Mouse (Mus musculus): ENCODE results near the gene Galp. TPM values are rescaled to one million over a fixed set of nuclear protein-coding genes. Genes with fewer than 3 reads are reported as not detected.
"Not testable (repeated sequence)": the region's sequence is repeated elsewhere in the genome, so short reads cannot be mapped to it uniquely, and the experiment has no call there.

Gene Galp
- total RNA-seq, 2 experiments from 2014 or later: not detected

DNA sequence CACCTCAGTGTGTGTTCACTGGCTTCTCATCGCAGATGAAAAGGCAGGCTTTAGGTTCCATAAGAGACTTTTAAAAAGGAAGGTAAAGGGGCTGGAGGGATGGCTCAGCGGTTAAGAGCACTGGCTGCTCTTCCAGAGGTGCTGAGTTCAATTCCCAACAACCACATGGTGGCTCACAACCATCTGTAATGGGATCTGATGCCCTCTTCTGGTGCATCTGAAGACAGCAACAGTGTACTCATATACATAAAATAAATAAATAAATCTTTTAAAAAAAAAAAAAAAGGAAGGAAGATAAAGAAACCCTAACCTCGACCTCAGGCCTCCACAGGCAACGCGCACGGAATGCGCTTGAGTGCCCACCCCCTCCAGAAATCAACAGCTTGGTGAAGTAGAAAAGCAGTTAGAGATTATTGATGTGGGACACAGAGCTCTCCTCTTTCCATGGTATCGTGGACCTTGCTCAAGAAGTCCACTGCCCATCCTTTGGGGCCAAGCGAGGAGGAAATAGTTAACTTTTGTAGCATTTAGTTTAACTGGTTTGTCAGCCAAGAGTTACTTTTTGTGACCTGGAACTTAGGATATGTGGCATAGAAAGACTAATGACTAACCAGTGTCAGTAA lies 22.4 kb upstream of the Galp start:
- DNase-seq (ENCODE audit: low spot score in 2 of 2): not testable (repeated sequence)

DNA sequence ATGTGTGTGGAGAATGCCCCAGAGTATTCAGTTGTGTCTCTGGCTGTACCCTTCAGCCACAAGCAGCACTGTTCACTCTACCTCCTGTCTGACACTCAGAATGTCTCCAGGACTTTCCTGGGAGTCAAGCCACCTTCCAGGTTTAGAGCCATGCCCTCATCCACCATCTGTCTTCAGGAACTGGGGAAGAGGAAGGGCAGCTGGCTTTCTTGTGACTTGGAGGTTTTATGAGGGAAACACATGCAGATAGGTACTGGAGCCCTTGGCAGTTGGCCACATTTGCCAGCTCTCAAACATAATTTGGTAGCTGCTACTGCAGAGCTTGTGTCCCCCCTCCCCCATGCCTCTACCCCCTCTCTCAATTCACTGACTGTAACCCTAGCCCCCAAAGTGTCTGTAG lies 17.9 kb upstream of the Galp start:
- DNase-seq (ENCODE audit: low spot score in 2 of 2): no peak

DNA sequence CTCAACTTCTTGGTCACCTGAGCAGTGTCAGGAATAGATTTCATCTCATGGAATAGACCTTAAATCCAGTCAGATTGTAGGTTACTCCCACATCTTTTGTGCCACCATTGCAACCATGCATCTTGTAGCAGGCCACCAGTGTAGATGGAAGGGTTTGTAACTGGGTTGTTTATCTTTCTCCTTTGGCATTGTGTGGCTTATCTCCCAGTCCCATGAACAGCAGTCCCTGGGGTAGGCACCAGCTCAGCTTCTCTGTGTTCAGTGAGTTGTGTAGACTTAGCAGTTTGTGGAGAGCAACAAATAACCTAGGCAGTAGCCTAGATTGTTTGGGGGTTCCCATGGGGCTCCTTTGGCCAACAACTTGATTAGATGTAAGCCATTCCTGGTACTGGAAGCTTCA lies 14.0 kb upstream of the Galp start:
- DNase-seq (ENCODE audit: low spot score in 2 of 2): no peak

DNA sequence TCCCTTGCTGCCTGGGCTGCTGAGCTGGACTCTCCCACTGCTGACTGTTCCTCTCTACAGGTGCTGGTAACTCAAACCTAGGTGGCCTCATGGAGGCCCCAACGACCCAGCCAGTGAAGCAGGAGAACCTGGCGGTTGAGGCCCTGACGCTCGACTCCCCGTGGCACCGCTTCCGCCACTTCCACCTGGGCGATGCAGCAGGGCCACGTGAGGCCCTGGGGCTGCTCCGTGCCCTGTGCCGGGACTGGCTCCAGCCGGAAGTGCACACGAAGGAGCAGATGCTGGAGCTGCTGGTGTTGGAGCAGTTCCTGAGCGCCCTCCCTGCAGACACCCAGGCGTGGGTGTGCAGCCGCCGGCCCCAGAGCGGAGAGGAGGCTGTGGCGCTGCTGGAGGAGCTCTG lies 13.1 kb upstream of the Galp start:
- no peak for DNase-seq (ENCODE audit: low spot score in 2 of 2)

DNA sequence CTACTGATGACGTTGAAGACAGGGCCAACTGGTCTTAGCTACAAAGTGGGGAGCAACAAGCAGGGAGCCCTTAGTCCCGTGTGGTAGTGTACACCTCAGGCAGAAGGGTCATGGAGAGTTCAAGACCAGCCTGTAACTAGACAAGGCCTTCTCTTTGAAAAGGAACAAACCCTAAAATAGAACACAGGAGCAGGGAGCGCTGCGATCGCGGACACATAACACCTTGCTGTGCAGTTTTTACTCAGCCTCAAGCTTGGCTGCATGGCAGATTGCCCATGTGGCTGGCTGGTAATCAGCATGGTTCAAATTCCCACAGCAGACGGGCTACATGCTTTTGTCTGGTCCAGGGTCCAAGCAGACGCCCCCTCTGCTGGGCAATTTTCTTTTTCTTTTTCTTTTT lies 12.4 kb upstream of the Galp start:
- peak in 1 of 2 experiments; percentile 21 for DNase-seq (ENCODE audit: low spot score in 2 of 2)

DNA sequence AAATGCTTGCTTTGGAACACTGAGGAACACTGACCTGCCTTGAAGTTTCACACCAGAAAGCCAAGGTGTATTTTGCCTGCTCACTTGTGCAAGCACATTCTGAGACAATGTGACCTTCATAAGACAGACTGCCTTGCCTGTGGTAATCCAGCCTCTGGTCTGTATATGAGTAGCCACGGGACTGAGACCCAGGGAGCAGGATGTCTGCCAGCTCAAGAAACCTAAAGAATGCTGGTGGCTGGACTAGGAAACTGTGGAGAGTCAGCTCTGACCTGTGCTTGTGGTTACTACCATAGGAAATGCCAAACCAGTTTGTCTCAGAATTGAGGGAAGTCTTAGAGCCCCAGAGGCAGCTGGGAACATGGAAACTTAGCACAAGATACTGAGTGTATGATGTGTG lies 11.5 kb upstream of the Galp start:
- no peak for DNase-seq (ENCODE audit: low spot score in 2 of 2)

DNA sequence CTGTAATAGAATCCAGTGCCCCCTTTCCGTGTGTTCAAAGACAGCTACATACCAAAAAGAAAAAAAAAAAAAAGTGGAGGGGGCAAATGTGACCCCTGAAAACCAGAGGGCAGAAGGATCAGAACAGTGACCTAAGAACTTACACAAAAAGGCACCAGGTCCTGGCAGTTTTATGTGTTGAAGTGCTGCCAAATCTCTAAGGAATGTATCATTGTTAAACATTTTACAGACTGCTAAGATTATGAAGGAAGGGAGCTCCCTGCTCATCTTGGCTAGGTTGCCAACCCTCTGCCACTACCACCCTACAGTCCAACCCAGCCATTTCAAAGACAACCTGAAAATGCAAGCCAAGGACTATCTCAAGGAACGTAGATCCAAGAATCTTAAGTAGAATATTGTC lies 10.7 kb upstream of the Galp start:
- no peak for DNase-seq (ENCODE audit: low spot score in 2 of 2)

DNA sequence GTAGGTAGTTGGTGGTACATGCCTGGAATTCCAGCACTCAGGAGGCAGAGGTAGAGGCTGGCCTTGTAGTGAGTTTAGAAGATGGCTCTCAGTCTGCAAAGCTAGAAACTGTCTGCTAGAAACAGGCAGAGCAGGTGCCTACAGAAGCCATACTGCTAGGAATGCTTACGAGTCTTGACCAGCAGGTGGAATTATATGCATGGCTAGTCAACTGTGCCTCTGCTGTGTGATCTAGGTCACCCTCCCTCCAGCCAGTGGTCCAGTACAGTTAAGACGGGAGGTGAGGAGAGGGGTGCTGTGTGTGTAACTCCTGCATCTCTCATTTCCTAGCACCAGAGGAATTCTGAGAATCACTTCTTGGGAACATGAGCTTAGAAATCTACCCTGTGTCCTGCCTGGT lies 10.1 kb upstream of the Galp start:
- DNase-seq (ENCODE audit: low spot score in 2 of 2): no peak

DNA sequence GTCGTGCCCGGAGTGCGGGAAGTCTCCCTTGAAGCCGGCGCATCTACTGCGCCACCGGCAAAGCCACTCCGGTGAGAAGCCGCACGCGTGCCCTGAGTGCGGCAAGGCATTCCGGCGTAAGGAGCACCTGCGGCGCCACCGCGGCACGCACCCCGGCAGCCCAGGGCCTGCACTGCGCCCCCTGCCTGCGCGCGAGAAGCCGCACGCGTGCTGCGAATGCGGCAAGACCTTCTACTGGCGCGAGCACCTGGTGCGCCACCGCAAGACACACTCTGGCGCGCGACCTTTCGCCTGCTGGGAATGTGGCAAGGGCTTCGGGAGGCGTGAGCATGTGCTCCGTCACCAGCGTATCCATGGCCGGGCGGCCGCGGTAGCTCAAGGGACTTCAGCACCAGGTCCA lies 7.3 kb upstream of the Galp start:
- DNase-seq (ENCODE audit: low spot score in 2 of 2): no peak

DNA sequence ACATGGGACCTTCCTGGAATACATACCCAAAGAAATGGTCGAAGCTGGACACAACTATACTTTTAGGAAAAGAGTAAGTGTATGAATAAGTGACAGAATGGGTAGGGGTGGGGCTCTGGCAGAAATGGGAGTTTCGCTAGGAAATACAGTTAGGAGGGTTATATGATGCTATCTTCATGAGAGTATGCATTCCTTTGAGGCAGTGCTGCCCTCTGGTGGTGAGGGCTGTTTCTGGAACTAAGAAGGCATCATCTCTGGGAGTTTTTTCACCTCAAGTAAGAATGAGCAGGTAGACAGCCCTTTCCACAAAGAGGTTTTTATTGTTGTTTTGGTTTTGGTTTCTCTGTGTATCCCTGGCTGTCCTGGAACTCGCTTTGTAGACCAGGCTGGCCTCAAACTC lies 5.5 kb upstream of the Galp start:
- peak; percentile 52 to 76 for DNase-seq (ENCODE audit: low spot score in 2 of 2)

DNA sequence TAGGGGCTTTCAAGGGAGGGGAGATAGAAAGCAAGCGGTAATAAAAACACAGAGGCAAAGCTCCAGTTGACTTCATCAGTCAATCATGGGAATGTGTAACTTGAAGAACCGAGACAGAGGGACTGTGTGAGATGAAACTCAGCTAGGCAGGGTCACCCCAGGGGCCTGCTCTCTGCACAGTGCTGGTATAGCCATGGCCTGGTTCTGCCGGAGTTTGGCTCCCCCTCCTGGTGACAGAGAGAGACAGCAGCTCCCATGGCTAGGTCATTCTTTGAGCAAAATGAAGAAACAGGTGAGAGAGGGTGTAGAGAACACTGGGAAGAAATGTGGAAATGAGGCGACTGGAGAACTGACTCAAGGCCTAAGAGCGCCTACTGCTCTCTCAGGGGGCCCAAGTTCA lies 2.8 kb upstream of the Galp start:
- peak in 1 of 2 experiments; percentile 58 for DNase-seq (ENCODE audit: low spot score in 2 of 2)

DNA sequence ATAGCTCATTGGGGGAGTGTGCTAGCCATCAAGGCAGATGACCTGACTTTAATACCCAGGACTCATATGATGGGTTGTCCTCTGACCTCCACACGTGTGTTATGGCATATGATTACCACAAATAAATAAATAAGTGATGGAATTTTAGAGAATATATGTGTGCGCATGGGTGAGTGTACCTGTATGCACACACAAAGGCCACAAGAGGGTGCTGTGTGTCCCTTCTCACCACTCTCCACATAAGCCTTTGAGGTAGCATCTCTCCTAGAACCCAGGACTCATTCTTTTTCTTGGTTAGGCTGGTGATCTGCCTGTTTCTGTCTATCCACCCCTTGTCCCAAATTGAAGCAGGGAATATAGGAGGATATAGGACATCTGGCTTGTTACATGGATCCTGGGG lies 1.1 kb upstream of the Galp start:
- DNase-seq (ENCODE audit: low spot score in 2 of 2): no peak

DNA sequence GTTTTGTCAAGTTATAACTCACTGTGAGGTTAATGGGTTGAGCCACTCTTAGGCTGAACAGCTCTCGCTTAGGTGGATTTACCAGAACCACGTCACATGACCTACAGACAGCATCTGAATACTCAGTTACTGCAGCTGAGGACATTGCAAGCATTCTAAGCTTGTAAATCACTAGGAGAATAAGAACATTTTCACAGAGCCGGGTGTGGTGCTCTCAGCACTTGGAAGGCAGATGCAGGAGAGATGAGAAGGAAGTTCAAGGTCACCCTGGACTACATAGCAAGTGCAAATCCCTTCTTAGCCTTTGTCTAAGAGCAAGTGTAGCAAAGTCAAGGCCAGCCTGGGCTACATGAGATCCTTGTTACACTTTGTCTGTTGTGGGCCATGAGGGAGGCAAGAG lies 7.3 kb downstream of the Galp start:
- DNase-seq (ENCODE audit: low spot score in 2 of 2): no peak

DNA sequence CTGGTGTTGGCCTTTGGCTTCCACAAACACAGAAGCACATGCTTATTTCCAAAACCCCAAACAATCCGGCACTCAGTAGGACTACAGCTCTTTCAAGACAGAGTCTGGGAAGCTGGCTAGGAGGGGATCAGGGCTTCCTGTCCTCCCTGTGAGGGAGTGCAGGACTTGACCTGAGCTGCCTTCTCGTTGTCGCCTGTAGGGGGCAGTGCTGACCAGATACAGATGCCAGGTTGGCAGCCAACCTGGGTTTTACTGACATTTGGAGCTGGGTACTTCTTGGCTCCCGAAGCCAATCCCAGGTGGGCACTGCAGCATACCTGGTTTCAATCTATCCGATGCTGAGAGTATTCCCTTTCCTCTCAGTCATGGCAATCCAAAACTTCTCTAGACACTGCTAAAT lies 16.3 kb downstream of the Galp start:
- DNase-seq (ENCODE audit: low spot score in 2 of 2): no peak

DNA sequence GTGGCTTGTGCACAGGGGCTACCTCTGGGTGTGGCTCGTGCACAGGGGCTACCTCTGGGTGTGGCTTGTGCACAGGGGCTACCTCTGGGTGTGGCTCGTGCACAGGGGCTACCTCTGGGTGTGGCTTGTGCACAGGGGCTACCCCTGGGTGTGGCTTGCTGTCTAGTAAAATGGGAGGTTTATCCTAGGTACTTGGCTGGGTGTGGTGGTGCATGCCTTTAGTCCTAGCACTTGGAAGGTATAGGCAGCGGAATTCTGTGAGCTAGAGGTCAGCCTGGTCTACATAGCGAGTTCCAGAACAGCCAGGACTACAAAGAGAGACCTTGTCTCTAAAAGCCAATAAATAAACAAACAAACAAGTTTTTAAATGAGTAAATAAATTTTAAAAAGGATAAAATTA lies 17.8 kb downstream of the Galp start:
- not testable (repeated sequence) for DNase-seq (ENCODE audit: low spot score in 2 of 2)

DNA sequence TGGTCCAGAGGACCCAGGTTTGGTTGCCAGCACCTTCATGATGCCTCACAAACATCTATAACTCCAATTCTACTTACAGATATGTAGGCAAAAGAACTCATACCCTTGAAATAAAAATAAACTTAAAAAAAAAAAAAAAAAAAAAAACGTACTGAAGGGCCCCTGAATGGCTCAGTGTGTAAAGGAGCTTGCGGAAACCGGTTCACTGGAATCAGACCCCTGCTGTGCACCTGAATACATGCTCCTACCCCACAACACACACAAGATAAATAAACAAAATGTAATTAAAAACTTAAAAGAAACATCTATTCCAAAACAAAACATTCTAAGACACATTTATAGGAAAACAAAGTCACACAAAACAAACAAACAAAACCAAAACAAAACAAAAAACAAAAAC lies 23.3 kb downstream of the Galp start:
- no peak for DNase-seq (ENCODE audit: low spot score in 2 of 2)

DNA sequence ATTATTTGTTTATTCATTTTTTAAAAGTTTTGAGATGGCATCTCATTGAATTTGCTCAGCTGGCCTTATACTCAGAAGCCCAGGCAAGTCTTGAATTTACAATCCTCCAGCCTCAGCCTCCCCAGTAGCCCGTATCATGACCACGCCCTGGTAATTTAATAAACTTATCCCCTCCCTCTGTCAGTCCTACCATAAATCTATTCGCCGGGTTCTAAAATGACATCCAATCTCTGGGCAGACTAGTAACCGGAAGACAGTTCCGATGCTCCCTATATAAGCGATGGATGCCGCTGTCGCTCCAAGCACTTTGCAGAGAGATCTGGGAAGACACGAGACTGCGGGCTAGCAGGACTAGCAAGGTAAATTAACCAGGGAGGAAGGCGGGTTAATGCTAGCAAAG lies 25.1 kb downstream of the Galp start, which contains the start of gene Zscan5b:
Gene Zscan5b, plus strand, starts transcription at position 301 of the 400 bp plus-strand sequence.
- DNase-seq (ENCODE audit: low spot score in 2 of 2): no peak

DNA sequence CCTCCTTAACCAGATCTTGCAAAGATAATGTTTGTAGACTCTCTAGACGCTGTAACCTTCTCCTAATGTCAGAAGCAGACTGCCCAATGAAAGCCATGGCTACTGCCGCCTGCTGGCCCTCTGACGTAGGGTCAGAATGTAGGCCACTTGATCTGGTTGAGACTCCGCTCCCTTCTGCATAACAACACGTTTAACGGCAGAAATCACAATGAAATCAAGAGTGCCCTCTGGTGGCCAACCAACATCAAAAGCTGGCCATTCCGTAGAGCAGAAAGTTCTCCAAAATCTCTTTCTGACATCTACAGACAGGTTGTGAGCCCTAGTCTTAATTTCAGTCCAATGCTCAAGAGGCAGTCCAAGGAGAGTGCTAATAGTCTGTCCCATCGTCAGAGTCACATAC lies 31.6 kb downstream of the Galp start:
- not testable (repeated sequence) for DNase-seq (ENCODE audit: low spot score in 2 of 2)

DNA sequence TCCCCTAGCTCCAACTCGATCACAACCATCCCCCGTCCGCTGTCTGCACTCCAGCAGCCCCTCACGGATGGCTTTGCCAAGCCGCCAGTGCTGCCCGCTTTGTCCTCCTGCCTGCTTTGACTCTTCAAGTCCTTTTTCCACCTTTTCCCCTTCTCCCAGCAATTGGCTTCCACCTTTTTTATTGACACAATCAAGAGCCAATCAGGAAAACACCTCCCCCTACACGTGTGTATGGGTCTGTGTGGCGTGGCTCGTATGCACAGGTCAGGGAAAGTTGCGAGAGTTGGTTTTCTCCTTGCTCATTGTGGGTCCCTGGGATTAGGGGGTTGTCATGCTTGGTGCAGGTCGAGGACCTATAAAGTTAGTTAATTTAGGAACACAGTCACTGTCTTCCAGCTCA lies 42.9 kb downstream of the Galp start:
- DNase-seq (ENCODE audit: low spot score in 2 of 2): no peak

DNA sequence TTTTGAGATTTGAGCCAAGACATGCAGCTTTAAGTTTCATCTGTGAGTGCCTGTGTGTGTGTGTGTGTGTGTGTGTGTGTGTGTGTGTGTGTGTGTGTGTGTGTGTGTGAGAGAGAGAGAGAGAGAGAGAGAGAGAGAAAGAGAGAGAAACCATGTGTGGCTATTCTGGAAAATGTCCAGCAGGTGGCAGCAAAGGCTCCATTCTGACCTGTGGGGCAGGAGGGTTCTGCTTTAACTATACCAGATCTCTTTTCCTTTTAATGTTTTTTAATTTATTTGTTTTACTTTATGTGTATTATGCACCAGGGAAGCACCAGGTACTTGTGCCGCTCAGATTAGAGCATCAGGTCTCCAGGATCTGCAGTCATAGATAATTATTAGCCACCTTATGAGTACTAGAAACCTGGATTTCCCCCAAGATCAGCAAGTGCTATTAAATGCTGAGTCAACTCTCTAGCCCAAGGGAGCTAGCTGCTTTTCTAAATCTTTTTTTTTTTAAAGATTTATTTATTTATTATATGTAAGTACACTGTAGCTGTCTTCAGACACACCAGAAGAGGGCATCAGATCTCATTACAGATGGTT lies 44.0 kb downstream of the Galp start:
- peak; percentile 26 to 37 for DNase-seq (ENCODE audit: low spot score in 2 of 2)

DNA sequence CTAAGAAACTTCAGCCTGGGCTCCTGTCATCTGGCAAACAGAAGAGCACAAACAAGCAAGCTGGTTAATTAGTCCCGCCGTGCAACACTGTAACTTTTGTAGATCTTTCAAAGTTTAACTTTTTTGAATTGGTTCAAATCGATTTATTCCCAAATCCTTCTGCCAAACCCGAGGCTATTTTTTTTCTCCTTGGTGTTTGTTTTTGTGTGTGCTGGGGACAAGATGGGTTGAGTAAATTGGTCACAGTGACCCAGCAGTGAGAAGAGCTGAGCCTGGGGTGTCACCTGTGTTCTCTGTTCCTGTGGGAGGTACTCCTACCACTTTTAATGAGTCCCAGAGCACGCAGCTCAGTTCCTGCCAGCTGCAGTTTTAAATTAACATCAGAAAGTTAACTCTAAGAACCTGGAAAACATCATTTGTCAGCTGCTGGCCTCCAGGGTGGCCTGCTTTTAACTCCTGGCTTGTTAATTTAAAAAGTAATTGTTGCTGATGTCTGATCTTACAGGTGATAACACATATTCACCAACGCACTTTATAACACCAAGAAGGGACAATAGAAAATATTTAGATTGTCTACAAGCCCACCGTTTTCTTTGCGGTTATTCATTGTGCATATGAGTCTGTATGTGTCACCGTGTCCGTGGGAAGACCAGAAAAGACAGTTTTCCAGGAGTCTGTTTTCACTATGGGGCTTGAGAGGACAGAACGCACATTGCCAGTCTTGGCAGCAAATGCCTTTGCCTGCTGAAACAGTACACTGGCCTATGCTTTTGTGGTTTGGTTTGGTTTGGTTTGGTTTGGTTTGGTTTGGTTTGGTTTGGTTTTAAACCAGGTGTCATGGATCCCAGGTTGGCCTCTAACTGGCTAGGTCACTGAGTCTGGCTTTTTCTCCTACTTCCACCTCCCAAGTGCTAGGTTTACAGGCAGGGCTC lies 47.7 kb downstream of the Galp start:
- no peak for DNase-seq (ENCODE audit: low spot score in 2 of 2)

DNA sequence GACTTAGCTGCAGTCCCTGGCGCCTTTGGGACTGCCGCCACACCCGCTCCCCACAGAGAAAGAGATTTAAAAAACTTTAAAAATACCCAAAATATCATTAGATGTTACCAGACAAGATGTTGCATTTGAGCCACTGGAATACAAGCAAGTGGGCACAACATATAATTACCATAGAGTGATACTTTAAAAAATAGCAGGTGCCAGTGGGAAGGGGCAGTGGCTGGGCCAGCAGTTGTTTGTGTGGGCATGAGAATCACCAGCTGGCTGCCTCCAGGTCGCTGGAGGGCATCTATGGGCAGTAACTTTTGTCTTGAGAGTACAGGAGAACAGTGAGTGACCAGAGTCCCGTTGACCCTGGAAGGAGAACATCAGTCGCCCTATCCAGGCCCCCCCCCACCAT lies 55.5 kb downstream of the Galp start, which contains the start of gene Epp13:
Gene Epp13, plus strand, starts transcription at position 301 of the 400 bp plus-strand sequence.
- DNase-seq (ENCODE audit: low spot score in 2 of 2): no peak
